Mouse (Mus musculus) CH12.LX (cell line): ENCODE measurements at regions not wholly inside any gene's neighbourhood (a gene's known extent, or its start where the extent isn't known, plus 50 kb on each side); places are given as distances from the start of the nearest gene placed in this dataset.

ENCODE experiments used
- DNase-seq: peaks from one replicate; pipeline ENCODE4 v3.0.0-alpha.2; 2013; ENCODE audit errors: extremely low read depth
- H3K27ac ChIP-seq: 2 replicates; pipeline ENCODE4 v1.5.1; 2012; ENCODE audit warnings: low read depth, mild to moderate bottlenecking, control low read depth, moderate library complexity; ENCODE audit not compliant: insufficient read depth
- H3K27me3 ChIP-seq: replicated peaks from 2 replicates; pipeline ENCODE3; 2012; ENCODE audit warnings: inconsistent platforms
- H3K36me3 ChIP-seq, 2 experiments: replicated peaks in 1 of 2; 2 replicates each; pipeline versions ENCODE3 to v1.6.1; 2012; ENCODE audit warnings: inconsistent platforms in 1 of 2, low read length in 1 of 2, mild to moderate bottlenecking in 1 of 2, mixed read lengths in 1 of 2, moderate library complexity in 1 of 2; ENCODE audit not compliant: control insufficient read depth in 1 of 2, insufficient read depth in 1 of 2
- H3K4me1 ChIP-seq, 2 experiments: 2 replicates each; pipeline ENCODE4 v1.6.1; 2012; ENCODE audit warnings: inconsistent platforms in 1 of 2, moderate library complexity in 1 of 2; ENCODE audit not compliant: insufficient read depth in 2 of 2, control insufficient read depth in 1 of 2
- H3K4me2 ChIP-seq: 2 replicates; pipeline ENCODE4 v1.6.1; 2012; ENCODE audit warnings: low read depth, mild to moderate bottlenecking, control low read depth; ENCODE audit not compliant: poor library complexity, insufficient read depth, severe bottlenecking
- H3K4me3 ChIP-seq, 3 experiments: fragments of 150-350 bp in 1 of 3; sonication (generic) in 1 of 3; replicated peaks in 1 of 3; 2 replicates each; pipeline versions ENCODE3 to v1.5.1; 2011 to 2012; ENCODE audit warnings: low read depth in 2 of 3, low read length in 2 of 3, mild to moderate bottlenecking in 2 of 3, moderate library complexity in 2 of 3, control low read depth in 1 of 3, improper control_type of control experiment in 1 of 3, inconsistent platforms in 1 of 3, mixed read lengths in 1 of 3; ENCODE audit not compliant: poor library complexity in 1 of 3
- H3K79me2 ChIP-seq: replicated peaks from 2 replicates; pipeline ENCODE4 v1.6.1; 2012; ENCODE audit warnings: mild to moderate bottlenecking, moderate library complexity; ENCODE audit not compliant: control insufficient read depth, poor library complexity, insufficient read depth, severe bottlenecking; ENCODE audit errors: extremely low read depth
- H3K9ac ChIP-seq: 2 replicates; pipeline ENCODE4 v1.6.1; 2012; ENCODE audit warnings: low read depth, mild to moderate bottlenecking, control low read depth, moderate library complexity; ENCODE audit not compliant: insufficient read depth
- H3K9me3 ChIP-seq: replicated peaks from 2 replicates; pipeline ENCODE3; 2012; ENCODE audit warnings: low read length, inconsistent platforms, mixed read lengths
- BHLHE40 ChIP-seq: IDR thresholded peaks from 2 replicates; pipeline ENCODE4 v1.6.1; 2011; ENCODE audit warnings: mild to moderate bottlenecking, low read depth, low read length, improper control_type of control experiment
- CHD2 ChIP-seq: IDR thresholded peaks from 2 replicates; pipeline ENCODE4 v1.6.1; 2011; ENCODE audit warnings: low read length, improper control_type of control experiment
- EP300 ChIP-seq: IDR thresholded peaks from 2 replicates; pipeline ENCODE4 v1.6.1; 2011; ENCODE audit warnings: low read length, improper control_type of control experiment
- GABPA ChIP-seq: IDR thresholded peaks from 2 replicates; pipeline ENCODE4 v1.6.1; 2012; ENCODE audit warnings: low read depth, low read length, improper control_type of control experiment, inconsistent platforms; ENCODE audit not compliant: insufficient replicate concordance
- HCFC1 ChIP-seq: IDR thresholded peaks from 2 replicates; pipeline ENCODE4 v1.6.1; 2012; ENCODE audit warnings: low read depth, mild to moderate bottlenecking, inconsistent platforms, low read length, improper control_type of control experiment
- JUND ChIP-seq: conservative IDR thresholded peaks from 2 replicates; pipeline ENCODE4 v1.6.1; 2011; ENCODE audit warnings: low read depth, low read length, improper control_type of control experiment
- MAFK ChIP-seq: IDR thresholded peaks from 2 replicates; pipeline ENCODE4 v1.6.1; 2011; ENCODE audit warnings: low read length, improper control_type of control experiment; ENCODE audit not compliant: insufficient replicate concordance
- MAZ ChIP-seq: IDR thresholded peaks from 2 replicates; pipeline ENCODE4 v1.6.1; 2012; ENCODE audit warnings: low read depth, mild to moderate bottlenecking, inconsistent platforms, low read length, improper control_type of control experiment, moderate library complexity
- MEF2A ChIP-seq: IDR thresholded peaks from 2 replicates; pipeline ENCODE4 v1.6.1; 2014; ENCODE audit warnings: low read depth, mild to moderate bottlenecking, inconsistent platforms, low read length, improper control_type of control experiment, borderline replicate concordance
- MXI1 ChIP-seq: IDR thresholded peaks from 2 replicates; pipeline ENCODE4 v1.6.1; 2011; ENCODE audit warnings: mild to moderate bottlenecking, low read depth, low read length, improper control_type of control experiment
- POLR2AphosphoS2 ChIP-seq: IDR thresholded peaks from 2 replicates; pipeline ENCODE4 v1.6.1; 2011; ENCODE audit warnings: low read depth, low read length, improper control_type of control experiment
- RCOR1 ChIP-seq: conservative IDR thresholded peaks from 2 replicates; pipeline ENCODE4 v1.6.1; 2012; ENCODE audit warnings: low read depth, mild to moderate bottlenecking, inconsistent platforms, low read length, improper control_type of control experiment
- ZC3H11A ChIP-seq: IDR thresholded peaks from 2 replicates; pipeline ENCODE4 v1.6.1; 2012; ENCODE audit warnings: low read depth, mild to moderate bottlenecking, inconsistent platforms, low read length, improper control_type of control experiment
- dilution Hi-C: fragments of 300-500 bp; cut with MboI; formaldehyde crosslinking; loops from 2 replicates; pipeline ENCODE4 v1.14.3; 2020; ENCODE audit warnings: low sequenced_read_pairs; ENCODE audit not compliant: extremely low pct_unique_long_range_greater_than_20kb, extremely low pct_ligation_motif_present
- in situ Hi-C: fragments of 300-500 bp; cut with MboI; formaldehyde crosslinking; loops from 3 replicates; pipeline ENCODE4 v1.14.3; 2019; ENCODE audit warnings: low sequenced_read_pairs, low pct_ligation_motif_present, low pct_unique_long_range_greater_than_20kb, mixed read lengths

- Histone ChIP-seq H3K4me1 (peaks cover 15 to 50% of the 10 kb centered on the region in 2 experiments), H3K36me3 (no peaks in the 10 kb centered on the region), H3K9me3 (peaks cover 5% of the 10 kb centered on the region), H3K9ac (no peak overlapping the region), H3K79me2 (no peaks in the 10 kb centered on the region), H3K4me2 (no peak overlapping the region), H3K4me3 (no peak overlapping the region), H3K27ac (no peak overlapping the region), H3K27me3 (peaks cover 9% of the 10 kb centered on the region)
- in situ Hi-C loops, result loop anchor here (10.0 kb wide), 1 partner anchor 119 kb away; no protein-coding TSS in a partner anchor
- no peak for DNase-seq
- dilution Hi-C loops, result no loop called here
- peak; percentile 46 for TF ChIP-seq BHLHE40
- TF ChIP-seq HCFC1, result no peak
Measured at GRCm38 (mm10) chr9:61705586-61706233, 208.6 kb downstream of the Rplp1 start.

GRCm38 (mm10) chr9:61703301-61703700, 211.0 kb downstream of the Rplp1 start:
- TF ChIP-seq BHLHE40 (no peak), JUND (no peak), CHD2 (no peak), MAFK (no peak), GABPA (no peak), MXI1 (no peak), EP300 (no peak), POLR2AphosphoS2 (no peak), MEF2A (no peak), MAZ (no peak), RCOR1 (no peak), ZC3H11A (no peak)
- Histone ChIP-seq H3K9me3 (peaks cover 5% of the 10 kb centered on the region), H3K9ac (no peak overlapping the region), H3K36me3 (no peaks in the 10 kb centered on the region), H3K27me3 (peaks cover 16% of the 10 kb centered on the region), H3K27ac (no peak overlapping the region), H3K79me2 (no peaks in the 10 kb centered on the region), H3K4me1 (peaks cover 17 to 55% of the 10 kb centered on the region in 2 experiments), H3K4me2 (no peak overlapping the region), H3K4me3 (no peak overlapping the region)
- in situ Hi-C loops (loop anchor here (10.0 kb wide), 1 partner anchor 122 kb away; no protein-coding TSS in a partner anchor), dilution Hi-C loops (no loop called here)
- DNase-seq, result no peak
